ENCODE assay signal across 7 mouse cellular contexts in genomic region chr5:136961983-136962461, GRCm38 (mm10). TPM values are rescaled to one million over a fixed set of nuclear protein-coding genes. Genes with fewer than 3 reads are reported as not detected.
DNase-seq lines count a peak whose midpoint lies in the region; ATAC-seq lines count a peak whose summit lies in the region.

No protein-coding gene starts in this region.

- peak overlapping the region; percentile 78 for H3K4me3 ChIP-seq in embryonic facial prominence, embryonic 10.5 days
- peak overlapping the region; percentile 67 for H3K4me3 ChIP-seq in limb, embryonic 10.5 days
- peak overlapping the region; percentile 63 for H3K4me3 ChIP-seq in midbrain, embryonic 13.5 days (replicated peaks)

- peak overlapping the region; percentile 93 for H3K27ac ChIP-seq in embryonic facial prominence, embryonic 10.5 days (replicated peaks)
- H3K27ac ChIP-seq in limb, embryonic 10.5 days: peak overlapping the region; percentile 87
- H3K27ac ChIP-seq in midbrain, embryonic 13.5 days: peak overlapping the region; percentile 90

- H3K9ac ChIP-seq in midbrain, embryonic 13.5 days (replicated peaks): peak overlapping the region; percentile 79

- peak; percentile 90 for ATAC-seq in granulocyte monocyte progenitor cell, adult 5-6 weeks (replicated peaks; ENCODE audit: poor library complexity, severe bottlenecking)
- peak; percentile 94 for ATAC-seq in midbrain, embryonic 13.5 days

- peaks cover 30% of the 10 kb centered on the region for H3K4me1 ChIP-seq in embryonic facial prominence, embryonic 10.5 days
- peaks cover 27% of the 10 kb centered on the region for H3K4me1 ChIP-seq in limb, embryonic 10.5 days
- H3K4me1 ChIP-seq in midbrain, embryonic 13.5 days (replicated peaks): peaks cover 20% of the 10 kb centered on the region

- H3K4me2 ChIP-seq in midbrain, embryonic 13.5 days (replicated peaks): peak overlapping the region; percentile 71

- peak; percentile 92 for DNase-seq in adrenal gland, postnatal 10 days
- peak; percentile 91 for DNase-seq in embryonic facial prominence, embryonic 10.5 days (ENCODE audit: low spot score)
- DNase-seq in kidney, adult 11 months: peak; percentile 94
- peak; percentile 94 for DNase-seq in limb, embryonic 10.5 days (ENCODE audit: low spot score)
- DNase-seq in spleen, adult 12 weeks (ENCODE audit: low spot score): peak; percentile 91

- peaks cover 67% of the 10 kb centered on the region for H3K36me3 ChIP-seq in embryonic facial prominence, embryonic 10.5 days (replicated peaks)
- H3K36me3 ChIP-seq in limb, embryonic 10.5 days: peaks cover 71% of the 10 kb centered on the region
- peaks cover 48% of the 10 kb centered on the region for H3K36me3 ChIP-seq in midbrain, embryonic 13.5 days

- no peaks in the 10 kb centered on the region for H3K27me3 ChIP-seq in embryonic facial prominence, embryonic 10.5 days (replicated peaks; ENCODE audit: low read depth, poor library complexity, severe bottlenecking)
- no peaks in the 10 kb centered on the region for H3K27me3 ChIP-seq in limb, embryonic 10.5 days (ENCODE audit: low read depth, poor library complexity, severe bottlenecking)
- H3K27me3 ChIP-seq in midbrain, embryonic 13.5 days: no peaks in the 10 kb centered on the region

- under 1% methylated on average over 20 of the region's 20 CpGs for WGBS in embryonic facial prominence, embryonic 10.5 days
- WGBS in limb, embryonic 10.5 days: 0% methylated on average over 20 of the region's 20 CpGs
- WGBS in midbrain, embryonic 13.5 days: under 1% methylated on average over 20 of the region's 20 CpGs

- H3K9me3 ChIP-seq in embryonic facial prominence, embryonic 10.5 days: no peaks in the 10 kb centered on the region
- no peaks in the 10 kb centered on the region for H3K9me3 ChIP-seq in limb, embryonic 10.5 days (replicated peaks)
- H3K9me3 ChIP-seq in midbrain, embryonic 13.5 days: no peaks in the 10 kb centered on the region

RNA-seq across cellular contexts. Expression of gene Cldn15, which starts 4.4 kb away (rescaled TPM):
- total RNA-seq in adrenal gland, postnatal 10 days (2021): 10 to 100 TPM; 10.7 to 13.6 TPM
- polyA plus RNA-seq in embryonic facial prominence, embryonic 10.5 days (2016; fragmentation: Nextera tagmentation; extraction: Ambion mirVana): 0.10 and 0.29 TPM in 2 replicates
- total RNA-seq in granulocyte monocyte progenitor cell, adult 5-6 weeks (2014; fragmentation: Nextera tagmentation): 63.2 and 84.0 TPM in 2 replicates
- total RNA-seq in granulocyte monocyte progenitor cell, adult 5-6 weeks (2017): 57.8 and 64.5 TPM in 2 replicates
- 0.13 and 0.39 TPM in 2 replicates for polyA plus RNA-seq in limb, embryonic 10.5 days (2016; fragmentation: Nextera tagmentation; extraction: Ambion mirVana)
- polyA plus RNA-seq in midbrain, embryonic 13.5 days (2015; fragmentation: Nextera tagmentation; extraction: Ambion mirVana): 0.16 and 0.35 TPM in 2 replicates

RNA-seq across cellular contexts. Expression of gene Fis1, which starts 8.9 kb away (rescaled TPM):
- total RNA-seq in adrenal gland, postnatal 10 days (2021): 100 to 1,000 TPM; 164 to 186 TPM
- 267 and 272 TPM in 2 replicates for polyA plus RNA-seq in embryonic facial prominence, embryonic 10.5 days (2016; fragmentation: Nextera tagmentation; extraction: Ambion mirVana)
- total RNA-seq in granulocyte monocyte progenitor cell, adult 5-6 weeks (2014; fragmentation: Nextera tagmentation): 201 and 270 TPM in 2 replicates
- 106 and 127 TPM in 2 replicates for total RNA-seq in granulocyte monocyte progenitor cell, adult 5-6 weeks (2017)
- 262 and 277 TPM in 2 replicates for polyA plus RNA-seq in limb, embryonic 10.5 days (2016; fragmentation: Nextera tagmentation; extraction: Ambion mirVana)
- polyA plus RNA-seq in midbrain, embryonic 13.5 days (2015; fragmentation: Nextera tagmentation; extraction: Ambion mirVana): 389 and 412 TPM in 2 replicates

RNA-seq across cellular contexts. Expression of gene Plod3, which starts 24.8 kb away (rescaled TPM):
- total RNA-seq in adrenal gland, postnatal 10 days (2021): 10 to 100 TPM; 43.5 to 49.6 TPM
- polyA plus RNA-seq in embryonic facial prominence, embryonic 10.5 days (2016; fragmentation: Nextera tagmentation; extraction: Ambion mirVana): 42.6 and 44.6 TPM in 2 replicates
- total RNA-seq in granulocyte monocyte progenitor cell, adult 5-6 weeks (2014; fragmentation: Nextera tagmentation): 122 and 139 TPM in 2 replicates
- total RNA-seq in granulocyte monocyte progenitor cell, adult 5-6 weeks (2017): 158 and 177 TPM in 2 replicates
- polyA plus RNA-seq in limb, embryonic 10.5 days (2016; fragmentation: Nextera tagmentation; extraction: Ambion mirVana): 39.4 and 40.8 TPM in 2 replicates
- polyA plus RNA-seq in midbrain, embryonic 13.5 days (2015; fragmentation: Nextera tagmentation; extraction: Ambion mirVana): 34.8 and 35.1 TPM in 2 replicates

RNA-seq across cellular contexts. Expression of gene Znhit1, which starts 25.8 kb away (rescaled TPM):
- total RNA-seq in adrenal gland, postnatal 10 days (2021): 10 to 100 TPM; 60.1 to 61.0 TPM
- 106 and 117 TPM in 2 replicates for polyA plus RNA-seq in embryonic facial prominence, embryonic 10.5 days (2016; fragmentation: Nextera tagmentation; extraction: Ambion mirVana)
- total RNA-seq in granulocyte monocyte progenitor cell, adult 5-6 weeks (2014; fragmentation: Nextera tagmentation): 99.5 and 121 TPM in 2 replicates
- total RNA-seq in granulocyte monocyte progenitor cell, adult 5-6 weeks (2017): 49.7 and 80.0 TPM in 2 replicates
- polyA plus RNA-seq in limb, embryonic 10.5 days (2016; fragmentation: Nextera tagmentation; extraction: Ambion mirVana): 116 and 119 TPM in 2 replicates
- polyA plus RNA-seq in midbrain, embryonic 13.5 days (2015; fragmentation: Nextera tagmentation; extraction: Ambion mirVana): 110 TPM in 2 replicates

RNA-seq across cellular contexts. Expression of gene Ift22, which starts 54.1 kb away (rescaled TPM):
- total RNA-seq in adrenal gland, postnatal 10 days (2021): 10 to 100 TPM; 24.5 to 27.5 TPM
- 77.9 and 86.1 TPM in 2 replicates for polyA plus RNA-seq in embryonic facial prominence, embryonic 10.5 days (2016; fragmentation: Nextera tagmentation; extraction: Ambion mirVana)
- total RNA-seq in granulocyte monocyte progenitor cell, adult 5-6 weeks (2014; fragmentation: Nextera tagmentation): 35.5 and 47.4 TPM in 2 replicates
- 17.5 and 19.4 TPM in 2 replicates for total RNA-seq in granulocyte monocyte progenitor cell, adult 5-6 weeks (2017)
- polyA plus RNA-seq in limb, embryonic 10.5 days (2016; fragmentation: Nextera tagmentation; extraction: Ambion mirVana): 73.6 and 84.0 TPM in 2 replicates
- polyA plus RNA-seq in midbrain, embryonic 13.5 days (2015; fragmentation: Nextera tagmentation; extraction: Ambion mirVana): 119 and 125 TPM in 2 replicates

Comparison
In these comparisons a context has a peak if more than half of its experiments do, and no peak if none do; other contexts are left out.
1. Peak in every context shown above with its lines: DNase-seq, ATAC-seq, H3K4me3 ChIP-seq and H3K27ac ChIP-seq.